Mouse (Mus musculus): ENCODE measurements around the gene Kif5c. TPM values are rescaled to one million over a fixed set of nuclear protein-coding genes. Genes with fewer than 3 reads are reported as not detected.
A peak's percentile ranks its signal among the peaks of the same experiment; 100 is the strongest.

The Kif5c gene
- total RNA-seq, 2 experiments from 2014 or later, result 4.8 to 5.4 TPM

DNA sequence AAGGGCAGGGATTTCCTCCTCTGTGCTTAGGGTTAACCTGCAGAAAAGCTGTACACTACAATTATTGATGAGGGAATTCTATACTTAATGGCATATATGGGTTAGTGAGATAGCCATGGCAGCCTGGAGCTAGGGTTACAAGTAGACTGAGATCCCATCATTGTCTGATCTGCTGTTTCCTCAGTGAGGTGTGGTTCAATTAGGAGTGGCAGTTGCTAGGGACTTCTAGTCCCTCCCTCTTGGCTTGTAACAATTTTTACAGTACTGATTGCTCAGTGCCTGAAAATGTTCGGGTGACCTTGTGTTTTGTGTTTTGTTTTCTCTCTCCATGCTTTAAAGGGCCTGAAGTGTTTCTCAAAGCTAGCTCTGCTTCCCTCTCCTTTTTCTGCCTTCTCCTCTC, 2.1 kb downstream of the Kif5c start:
- peak in 1 of 2 experiments; percentile 7 for DNase-seq

- no peak for DNase-seq
Measured at GRCm38 (mm10) chr2:49625581-49625980, 6.5 kb downstream of the Kif5c start.

DNA sequence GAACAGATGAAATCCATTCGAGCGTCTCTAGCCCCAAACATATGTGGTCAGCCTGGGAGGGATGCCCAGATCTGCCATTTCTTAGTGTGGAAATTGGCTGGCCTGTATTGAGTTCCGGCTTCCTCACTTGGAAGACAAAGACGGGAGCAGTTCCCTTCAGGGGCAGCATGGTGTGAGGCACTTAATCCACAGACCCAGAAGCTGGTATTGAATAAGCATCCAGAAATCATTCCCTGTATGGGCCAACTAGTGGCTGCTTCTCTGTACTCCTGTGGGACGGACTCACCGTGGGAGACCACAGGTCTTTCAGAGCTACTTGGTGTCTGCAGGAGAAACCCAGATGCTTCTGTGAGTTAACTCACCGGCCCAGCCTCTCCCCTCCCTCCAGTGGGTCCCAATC, 8.5 kb downstream of the Kif5c start:
- no peak for DNase-seq

DNA sequence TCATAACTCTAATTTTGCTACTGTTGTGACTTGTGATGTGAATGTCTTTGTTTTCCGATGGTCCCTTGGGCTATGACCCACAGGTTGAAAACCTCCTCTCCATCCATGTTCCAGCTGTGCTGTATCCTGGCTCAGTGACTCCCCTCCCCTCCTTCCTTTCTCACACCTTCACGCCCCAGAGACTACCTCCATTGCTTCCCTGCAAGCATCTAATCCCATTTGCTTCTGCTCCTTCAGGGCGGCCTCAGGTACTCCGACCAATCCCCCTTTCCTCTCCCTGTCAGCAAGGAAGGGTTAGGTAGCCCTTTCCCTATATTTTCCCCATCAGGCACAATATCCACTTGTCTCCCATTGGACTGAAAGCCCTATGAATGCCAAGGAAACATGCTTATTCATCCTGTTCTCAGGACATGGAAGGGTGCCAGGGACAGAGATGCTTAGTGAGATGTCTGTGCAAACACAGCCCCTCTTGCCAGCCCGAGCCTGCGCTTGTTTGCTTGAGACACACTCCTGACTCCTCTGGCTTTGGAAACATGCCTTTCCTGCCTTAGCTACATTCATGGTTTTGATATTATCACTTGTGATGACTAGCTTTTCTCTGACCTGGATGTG, 9.1 kb downstream of the Kif5c start:
- DNase-seq, result no peak

DNA sequence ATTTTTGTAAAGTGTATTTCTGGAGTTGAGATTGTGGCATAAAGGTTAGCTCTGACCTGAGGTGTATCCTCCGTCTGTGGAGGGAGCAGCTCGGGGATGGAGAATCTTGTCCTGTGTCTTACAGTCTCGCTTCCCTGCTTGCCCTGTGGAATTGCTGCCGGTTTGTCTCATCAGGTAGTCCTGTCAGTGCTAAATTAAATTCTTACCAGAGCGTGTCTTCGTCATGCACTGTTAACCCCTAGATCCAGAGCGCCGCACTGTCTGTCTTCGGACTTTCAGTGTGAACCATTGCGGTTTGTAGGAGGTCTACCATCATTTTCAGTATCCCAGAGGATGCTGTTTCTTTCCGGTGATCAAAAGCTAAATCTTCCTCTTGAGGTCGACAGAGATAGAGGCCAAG, 10.1 kb downstream of the Kif5c start:
- DNase-seq, result no peak

DNA sequence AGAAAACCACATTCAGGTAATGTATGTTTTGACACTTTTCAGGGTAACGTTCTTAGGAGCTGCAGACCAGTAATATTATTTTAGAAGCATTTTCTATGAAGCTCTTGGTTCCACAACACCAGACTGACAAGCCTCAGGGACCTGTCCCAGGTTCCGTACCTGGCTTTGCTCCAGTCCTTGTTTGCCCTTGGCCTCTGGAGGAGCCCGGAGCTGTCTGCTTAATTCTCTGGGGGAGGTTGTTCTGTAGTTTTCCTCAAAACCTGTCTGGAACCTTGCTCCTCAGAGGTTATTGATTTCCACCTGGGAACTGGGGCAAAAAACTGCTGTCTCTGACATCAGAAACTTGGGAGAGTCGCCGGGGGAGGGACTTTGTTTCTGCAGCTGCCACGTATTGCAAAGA, 11.5 kb downstream of the Kif5c start:
- no peak for DNase-seq

GRCm38 (mm10) chr2:49633231-49633630, 14.1 kb downstream of the Kif5c start:
- DNase-seq, result no peak

DNA sequence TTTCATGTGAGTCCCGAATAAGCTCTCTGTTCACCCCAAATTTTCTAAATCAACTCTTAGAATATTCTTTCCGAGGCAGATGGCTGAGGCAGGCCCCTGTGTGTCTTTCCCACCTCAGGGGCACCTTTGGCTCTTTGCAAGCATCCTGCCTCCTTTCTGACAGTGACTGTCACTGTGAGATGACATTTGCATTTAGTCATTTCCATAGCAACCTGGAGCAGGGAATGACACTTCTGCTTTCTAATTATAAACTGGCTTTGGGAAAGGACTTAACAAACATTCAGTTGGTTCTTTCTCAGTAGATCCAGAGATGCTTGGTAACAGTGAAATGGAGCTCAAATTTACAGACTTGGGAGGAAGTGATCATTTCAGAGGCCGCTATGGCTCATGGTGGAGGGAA, 23.7 kb downstream of the Kif5c start:
- no peak for DNase-seq

- no peak for DNase-seq
Measured at GRCm38 (mm10) chr2:49643756-49644155, 24.7 kb downstream of the Kif5c start.

DNA sequence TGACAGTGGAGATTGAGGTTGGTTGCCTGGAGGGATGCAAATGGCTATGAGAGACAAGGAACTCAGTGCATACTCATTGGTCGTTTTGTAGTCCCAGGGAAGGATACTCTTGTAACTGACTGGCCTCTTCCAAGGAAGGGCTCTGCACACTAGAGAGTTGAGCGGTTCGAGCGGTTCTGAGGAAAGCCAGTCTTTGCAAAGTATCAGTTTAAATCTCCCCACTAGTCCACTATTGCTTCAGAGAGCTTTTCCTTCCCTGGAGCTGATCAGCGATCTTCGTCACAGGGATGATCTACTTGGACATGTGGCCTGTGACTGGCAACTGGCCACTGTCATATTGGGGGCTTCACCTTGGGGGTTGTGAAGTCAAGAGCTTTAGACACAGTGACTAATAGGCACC, 28.5 kb downstream of the Kif5c start:
- no peak for DNase-seq

- DNase-seq, result no peak
Measured at GRCm38 (mm10) chr2:49648344-49648743, 29.2 kb downstream of the Kif5c start.

- no peak for DNase-seq
Measured at GRCm38 (mm10) chr2:49648806-49649205, 29.7 kb downstream of the Kif5c start.

DNA sequence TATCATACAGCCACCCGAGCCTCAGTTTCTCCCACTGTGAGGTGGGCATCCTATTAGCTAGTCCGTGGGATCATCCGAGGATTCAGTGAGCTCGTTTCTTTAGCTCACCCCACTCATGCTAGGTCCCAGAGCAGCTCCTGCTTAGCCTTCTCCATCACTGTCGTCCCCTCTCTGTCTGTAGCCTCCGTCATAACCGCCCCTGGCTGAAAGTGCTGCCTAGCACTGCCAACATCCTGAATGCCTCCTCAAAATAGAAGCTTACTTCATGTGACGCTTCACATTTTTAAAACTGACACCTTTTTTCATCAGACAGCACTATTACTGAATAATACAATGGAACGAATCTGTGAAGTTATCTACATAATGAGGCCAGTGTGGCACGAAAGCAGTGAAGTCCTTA, 30.1 kb downstream of the Kif5c start:
- no peak for DNase-seq

DNA sequence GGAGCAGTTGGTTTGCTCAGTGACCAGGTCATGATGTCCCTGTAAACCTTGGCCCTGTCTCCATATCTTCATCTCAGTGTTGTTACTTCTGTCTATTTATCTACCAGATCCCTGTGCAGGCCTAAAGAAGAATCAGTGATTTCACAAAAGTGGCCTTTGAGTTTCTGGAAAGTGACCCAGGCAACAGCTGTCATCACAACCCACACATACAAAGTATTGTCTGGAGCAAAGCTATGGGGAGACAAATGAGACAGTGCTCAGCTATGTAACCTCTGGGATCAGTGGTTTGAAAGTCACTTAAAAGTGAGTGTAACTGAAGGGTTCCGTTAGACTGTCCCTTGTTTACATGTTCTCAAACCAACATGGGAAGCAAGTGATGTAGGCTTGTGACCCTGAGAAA, 32.6 kb downstream of the Kif5c start:
- no peak for DNase-seq

GRCm38 (mm10) chr2:49654606-49655005, 35.5 kb downstream of the Kif5c start:
- no peak for DNase-seq

- no peak for DNase-seq
Measured at GRCm38 (mm10) chr2:49655195-49655873, 36.2 kb downstream of the Kif5c start.

- no peak for DNase-seq
Measured at GRCm38 (mm10) chr2:49655874-49656195, 36.7 kb downstream of the Kif5c start.

DNA sequence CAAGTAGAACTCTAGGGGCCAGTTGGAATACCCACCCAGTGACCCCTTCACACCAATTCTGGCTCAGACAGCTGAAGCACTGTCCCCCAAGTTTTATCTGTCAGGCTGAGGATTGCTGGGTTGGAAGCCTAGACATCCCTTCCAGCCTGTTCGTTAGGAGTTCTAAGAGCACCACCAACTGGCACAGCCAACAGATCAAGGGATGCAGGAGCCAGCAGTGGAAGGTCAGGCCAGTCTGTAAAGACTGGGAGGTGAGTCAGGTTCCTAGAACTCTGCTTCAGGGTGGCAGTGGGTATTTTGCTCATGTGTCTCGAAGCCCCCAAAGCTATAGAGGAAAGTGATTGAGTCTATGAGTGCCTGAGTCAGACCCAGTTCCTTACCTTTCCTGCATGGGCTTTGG, 37.9 kb downstream of the Kif5c start:
- no peak for DNase-seq

DNA sequence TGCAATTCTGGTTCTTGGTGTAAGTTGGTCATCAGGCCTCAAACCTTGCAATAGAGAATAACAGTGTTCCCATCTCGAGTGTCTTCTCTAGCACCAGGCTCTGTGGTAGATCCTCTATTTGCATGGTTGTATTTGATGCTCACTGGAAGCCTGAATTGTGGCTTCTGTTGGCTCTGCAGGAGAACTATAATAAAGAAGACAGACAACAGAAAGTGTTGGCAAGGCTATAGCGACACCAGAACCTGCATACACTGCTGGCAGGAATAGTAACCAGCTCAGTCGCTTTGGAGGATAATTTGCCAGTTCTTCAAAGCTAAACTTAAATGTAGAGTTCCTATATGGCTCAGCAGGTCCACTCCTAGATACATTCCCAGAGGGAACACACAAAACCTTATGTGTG, 38.6 kb downstream of the Kif5c start:
- DNase-seq, result no peak

DNA sequence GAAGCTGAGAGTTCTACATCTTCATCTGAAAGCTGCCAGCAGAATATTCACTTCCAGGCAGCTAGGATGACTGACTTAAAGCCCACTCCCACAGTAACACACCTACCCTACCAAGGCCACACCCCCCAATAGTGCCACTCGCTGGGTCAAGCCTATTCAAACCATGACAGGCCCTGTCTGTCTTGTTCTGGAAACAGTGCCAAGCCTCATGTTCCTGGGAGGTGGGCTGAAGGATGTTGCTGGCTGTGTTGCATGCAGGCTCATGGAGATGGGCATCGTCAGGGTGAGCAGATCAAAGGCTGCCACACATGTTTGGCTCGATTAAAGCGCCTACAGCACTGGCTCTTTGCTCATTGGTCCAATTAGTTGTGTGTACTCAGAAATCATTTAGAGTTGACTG, 39.9 kb downstream of the Kif5c start:
- no peak for DNase-seq

- no peak for DNase-seq
Measured at GRCm38 (mm10) chr2:49659964-49660363, 40.9 kb downstream of the Kif5c start.

DNA sequence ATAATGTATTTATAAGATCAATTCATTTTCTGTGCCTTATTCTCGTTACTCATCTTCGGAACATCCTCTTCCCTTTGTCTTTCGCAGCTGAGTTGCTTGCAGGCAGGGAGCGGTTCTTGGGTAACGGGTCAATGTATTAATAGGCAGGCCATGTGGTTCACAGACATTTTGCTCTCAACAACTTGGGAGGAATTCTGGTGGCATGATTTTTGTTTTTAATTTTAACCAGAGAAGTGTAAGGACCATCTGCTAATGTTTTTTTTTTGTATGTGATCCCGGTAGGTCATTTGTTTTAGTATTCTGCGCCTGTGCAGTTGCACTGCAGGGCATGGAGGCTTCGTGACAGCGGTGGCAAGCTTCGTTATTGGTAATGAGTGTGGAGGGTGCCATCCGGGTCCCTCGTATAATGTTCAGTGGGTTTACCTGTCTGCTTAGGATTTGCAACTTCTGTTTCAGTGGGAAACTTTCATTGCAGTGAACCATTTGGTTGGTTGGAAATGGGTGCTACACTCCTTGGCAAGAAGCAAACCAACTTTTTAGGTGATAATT, 41.4 kb downstream of the Kif5c start:
- no peak for DNase-seq

DNA sequence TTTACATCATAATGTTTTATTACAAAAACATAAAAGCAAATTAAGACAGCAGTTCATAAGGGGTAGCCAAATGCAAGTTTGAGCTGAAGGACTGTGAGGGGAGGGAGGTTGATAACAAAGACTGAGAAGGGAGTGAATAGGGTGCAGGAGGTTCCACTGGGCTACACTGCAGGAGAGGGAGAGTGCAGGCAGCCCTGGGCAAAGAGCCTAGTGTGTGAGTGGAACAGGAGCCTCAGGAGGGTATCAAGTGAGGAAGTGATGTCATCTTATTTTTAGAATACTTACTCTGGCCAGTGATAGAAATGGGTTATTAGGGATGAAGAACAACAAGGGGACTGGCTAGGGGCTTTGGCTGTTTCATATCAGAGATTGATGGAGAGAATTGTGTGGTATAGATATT, 42.2 kb downstream of the Kif5c start:
- DNase-seq, result no peak

GRCm38 (mm10) chr2:49661872-49662271, 42.8 kb downstream of the Kif5c start:
- no peak for DNase-seq
